Mouse (Mus musculus) c-Kit-negative CD71-positive TER-119-positive erythroid progenitor cells, embryonic 14.5 days (primary cell): Measurements from ENCODE around the gene Adgrd1.

Experiments used
- DNase-seq: peaks from one replicate; pipeline ENCODE4 v3.0.0-alpha.2; 2013; ENCODE audit warnings: low read depth, low spot score

Gene Adgrd1

GRCm38 (mm10) chr5:129196501-129196900 is 100.0 kb downstream of the Adgrd1 start:
- DNase-seq = no peak

- DNase-seq = no peak
Observed at GRCm38 (mm10) chr5:129196971-129197519, 100.5 kb downstream of the Adgrd1 start.

GRCm38 (mm10) chr5:129200132-129200531 is 103.6 kb downstream of the Adgrd1 start:
- DNase-seq = no peak

- DNase-seq = no peak
Observed at GRCm38 (mm10) chr5:129208279-129208678, 111.7 kb downstream of the Adgrd1 start.

- no peak for DNase-seq
Observed at GRCm38 (mm10) chr5:129208845-129209244, 112.3 kb downstream of the Adgrd1 start.

- DNase-seq = no peak
Observed at GRCm38 (mm10) chr5:129211385-129212031, 115.0 kb downstream of the Adgrd1 start.

GRCm38 (mm10) chr5:129214023-129214422 is 117.5 kb downstream of the Adgrd1 start:
- no peak for DNase-seq

- DNase-seq = no peak
Observed at GRCm38 (mm10) chr5:129216001-129216400, 119.5 kb downstream of the Adgrd1 start.

GRCm38 (mm10) chr5:129217481-129218221 is 121.1 kb downstream of the Adgrd1 start:
- no peak for DNase-seq

GRCm38 (mm10) chr5:129218222-129218505 is 121.6 kb downstream of the Adgrd1 start:
- no peak for DNase-seq

GRCm38 (mm10) chr5:129218537-129218981 is 122.0 kb downstream of the Adgrd1 start:
- no peak for DNase-seq

- DNase-seq = no peak
Observed at GRCm38 (mm10) chr5:129219178-129219760, 122.7 kb downstream of the Adgrd1 start.

GRCm38 (mm10) chr5:129225810-129226450 is 129.4 kb downstream of the Adgrd1 start:
- no peak for DNase-seq

- DNase-seq = no peak
Observed at GRCm38 (mm10) chr5:129228171-129228570, 131.6 kb downstream of the Adgrd1 start.

GRCm38 (mm10) chr5:129233301-129233700 is 136.8 kb downstream of the Adgrd1 start:
- no peak for DNase-seq

GRCm38 (mm10) chr5:129233881-129234432 is 137.4 kb downstream of the Adgrd1 start:
- DNase-seq = no peak

- DNase-seq = no peak
Observed at GRCm38 (mm10) chr5:129236366-129236765, 139.8 kb downstream of the Adgrd1 start.

GRCm38 (mm10) chr5:129241865-129242264 is 145.3 kb downstream of the Adgrd1 start:
- no peak for DNase-seq

- no peak for DNase-seq
Observed at GRCm38 (mm10) chr5:129242265-129242664, 145.7 kb downstream of the Adgrd1 start.

- DNase-seq = no peak
Observed at GRCm38 (mm10) chr5:129243120-129243519, 146.6 kb downstream of the Adgrd1 start.

GRCm38 (mm10) chr5:129244392-129244791 is 147.8 kb downstream of the Adgrd1 start:
- no peak for DNase-seq

GRCm38 (mm10) chr5:129249080-129249479 is 152.5 kb downstream of the Adgrd1 start:
- DNase-seq = no peak
